Mouse (Mus musculus) liver, embryonic 15.5 days (tissue): ENCODE results near the gene Olfr1176. TPM values are rescaled to one million over a fixed set of nuclear protein-coding genes. Genes with fewer than 3 reads are reported as not detected.

Experiments used
- ATAC-seq: fragments of 200-750 bp; cut with Nextera tagmentation; 2 replicates; pipeline ENCODE4 v1.8.0; 2017; ENCODE audit warnings: moderate number of reproducible peaks, mild to moderate bottlenecking, moderate library complexity; ENCODE audit not compliant: insufficient read depth
- H3K27ac ChIP-seq: fragments of 300-500 bp; sonication (generic); replicated peaks from 2 replicates; pipeline ENCODE4 v1.5.1; 2015; ENCODE audit warnings: mild to moderate bottlenecking, inconsistent platforms
- H3K27me3 ChIP-seq: fragments of 300-500 bp; sonication (generic); 2 replicates; pipeline ENCODE4 v1.6.1; 2015; ENCODE audit warnings: mild to moderate bottlenecking, inconsistent platforms
- H3K36me3 ChIP-seq: fragments of 300-500 bp; sonication (generic); replicated peaks from 2 replicates; pipeline ENCODE4 v1.6.1; 2015; ENCODE audit warnings: moderate library complexity, mild to moderate bottlenecking, inconsistent platforms
- H3K4me1 ChIP-seq: fragments of 300-500 bp; sonication (generic); replicated peaks from 2 replicates; pipeline ENCODE4 v1.6.1; 2015; ENCODE audit warnings: inconsistent platforms
- H3K4me2 ChIP-seq: fragments of 300-500 bp; sonication (generic); 2 replicates; pipeline ENCODE4 v1.6.1; 2015; ENCODE audit warnings: moderate library complexity, mild to moderate bottlenecking, inconsistent platforms
- H3K4me3 ChIP-seq: fragments of 300-500 bp; sonication (generic); replicated peaks from 2 replicates; pipeline ENCODE4 v1.5.1; 2015; ENCODE audit warnings: mild to moderate bottlenecking, inconsistent platforms
- H3K9ac ChIP-seq: fragments of 300-500 bp; sonication (generic); 2 replicates; pipeline ENCODE4 v1.6.1; 2015; ENCODE audit warnings: moderate library complexity, mild to moderate bottlenecking, inconsistent platforms
- H3K9me3 ChIP-seq: fragments of 300-500 bp; sonication (generic); replicated peaks from 2 replicates; pipeline ENCODE4 v1.6.1; 2016; ENCODE audit warnings: inconsistent platforms
- WGBS: fragments of 180-500 bp; shearing (Covaris S2); methylation state at CpG from one replicate; pipeline ENCODE4 v1.1.7; 2015; ENCODE audit warnings: mixed read lengths; ENCODE audit not compliant: insufficient replicate concordance; 5-methylcytosine and 5-hydroxymethylcytosine counted together
- polyA plus RNA-seq: library from polyadenylated mRNA; unstranded; fragments of >200 nt; fragmentation: Nextera tagmentation; extraction: Ambion mirVana; gene quantifications from 2 replicates; pipeline ENCODE4 v1.2.1, GENCODE M21; 2015

Gene Olfr1176
- polyA plus RNA-seq: not detected in 2 replicates

- no peak within 1 kb of the TSS for H3K27ac ChIP-seq
- no peak within 1 kb of the TSS for H3K4me3 ChIP-seq
- no peaks in the 10 kb centered on the region for H3K27me3 ChIP-seq
- H3K36me3 ChIP-seq: no peaks in the 10 kb centered on the region
- no peak within 1 kb of the TSS for H3K9ac ChIP-seq
- no peak for ATAC-seq
- H3K9me3 ChIP-seq: no peaks in the 10 kb centered on the region
- H3K4me2 ChIP-seq: no peak within 1 kb of the TSS
- WGBS: 38% methylated on average over 1 of the region's 1 CpGs
- H3K4me1 ChIP-seq: no peaks in the 10 kb centered on the region
Observed at GRCm38 (mm10) chr2:88336421-88336820, at the start of gene Olfr1176. Olfr1176 (plus strand) TSS chr2:88336721.

DNA sequence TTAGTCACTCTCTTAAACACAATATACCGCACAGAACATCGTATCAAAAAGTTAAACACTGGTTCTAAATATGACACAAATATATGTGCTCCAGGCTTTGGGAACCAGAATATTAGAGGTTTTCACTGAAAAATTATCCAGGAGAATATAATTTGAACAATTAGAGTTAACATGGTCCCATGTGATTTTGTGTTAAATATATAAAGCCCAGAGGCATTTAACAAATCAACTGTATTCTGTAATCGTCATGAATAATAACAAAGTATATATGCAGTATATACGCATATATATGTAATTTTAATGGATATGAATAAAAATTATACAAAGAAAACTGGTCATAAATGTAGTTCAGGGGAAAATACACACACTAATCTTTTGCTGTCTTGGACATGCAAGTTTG lies 21.5 kb upstream of the Olfr1176 start, which contains the start of gene Olfr1174-ps:
TSS of gene Olfr1174-ps (minus strand) at position 101 of the 400 bp plus-strand sequence.
- Histone ChIP-seq H3K4me2 (no peak within 1 kb of the TSS), H3K4me1 (no peaks in the 10 kb centered on the region), H3K27ac (no peak within 1 kb of the TSS), H3K36me3 (no peaks in the 10 kb centered on the region), H3K4me3 (no peak within 1 kb of the TSS), H3K9ac (no peak within 1 kb of the TSS), H3K27me3 (no peaks in the 10 kb centered on the region), H3K9me3 (no peaks in the 10 kb centered on the region)
- 78% methylated on average over 4 of the region's 4 CpGs for WGBS
- no peak for ATAC-seq

- ATAC-seq: no peak
- H3K27me3 ChIP-seq: no peaks in the 10 kb centered on the region
- no peaks in the 10 kb centered on the region for H3K36me3 ChIP-seq
- no peak within 1 kb of the TSS for H3K9ac ChIP-seq
- no peak within 1 kb of the TSS for H3K4me3 ChIP-seq
- 68% methylated on average over 2 of the region's 2 CpGs for WGBS
- no peak within 1 kb of the TSS for H3K27ac ChIP-seq
- H3K4me2 ChIP-seq: no peak within 1 kb of the TSS
- no peaks in the 10 kb centered on the region for H3K9me3 ChIP-seq
- H3K4me1 ChIP-seq: no peaks in the 10 kb centered on the region
Observed at GRCm38 (mm10) chr2:88327115-88327514, 9.4 kb upstream of the Olfr1176 start, which contains the start of gene Olfr1175-ps. Olfr1175-ps (minus strand) TSS chr2:88327215.

GRCm38 (mm10) chr2:88346392-88346791 lies 9.9 kb downstream of the Olfr1176 start, which contains the start of gene Olfr1177-ps:
Olfr1177-ps (minus strand) TSS chr2:88346492.
- no peak within 1 kb of the TSS for H3K27ac ChIP-seq
- no peaks in the 10 kb centered on the region for H3K27me3 ChIP-seq
- no peak for ATAC-seq
- no peaks in the 10 kb centered on the region for H3K9me3 ChIP-seq
- WGBS: 55% methylated on average over 1 of the region's 1 CpGs
- no peak within 1 kb of the TSS for H3K9ac ChIP-seq
- no peaks in the 10 kb centered on the region for H3K4me1 ChIP-seq
- H3K4me3 ChIP-seq: no peak within 1 kb of the TSS
- H3K36me3 ChIP-seq: no peaks in the 10 kb centered on the region
- H3K4me2 ChIP-seq: no peak within 1 kb of the TSS

- WGBS: 1% methylated on average over 2 of the region's 2 CpGs
- ATAC-seq: no peak
Observed at GRCm38 (mm10) chr2:88356304-88356703, 19.8 kb downstream of the Olfr1176 start.

DNA sequence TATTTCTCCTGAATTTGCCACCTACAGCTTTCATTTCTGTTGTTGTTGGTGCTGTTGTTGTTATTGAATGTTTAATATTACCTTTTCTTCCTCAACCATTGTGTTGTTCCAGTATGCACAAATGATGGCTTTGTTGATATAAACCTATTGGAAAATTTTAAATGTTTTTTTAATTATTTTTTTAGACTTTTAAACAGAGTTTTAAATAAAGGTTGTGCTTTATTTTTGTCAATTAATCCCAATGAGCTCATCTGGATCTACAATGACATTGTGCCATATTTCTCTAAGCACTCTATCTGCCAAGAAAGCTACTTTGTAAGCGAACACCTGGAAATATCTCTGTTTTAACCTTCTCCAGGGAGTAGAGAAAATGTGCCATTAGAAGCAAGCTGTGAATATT lies 50.2 kb downstream of the Olfr1176 start, which contains the start of gene Olfr1178:
TSS of gene Olfr1178 (plus strand) at position 301 of the 400 bp plus-strand sequence.
- ATAC-seq: no peak
- H3K4me3 ChIP-seq: no peak within 1 kb of the TSS
- no peaks in the 10 kb centered on the region for H3K9me3 ChIP-seq
- no peak within 1 kb of the TSS for H3K27ac ChIP-seq
- no peak within 1 kb of the TSS for H3K9ac ChIP-seq
- no peaks in the 10 kb centered on the region for H3K4me1 ChIP-seq
- no peaks in the 10 kb centered on the region for H3K27me3 ChIP-seq
- WGBS: 47% methylated on average over 1 of the region's 1 CpGs
- H3K36me3 ChIP-seq: no peaks in the 10 kb centered on the region
- H3K4me2 ChIP-seq: no peak within 1 kb of the TSS

More at GRCm38 (mm10) chr2:88356304-88356703, 19.8 kb downstream of the Olfr1176 start:
- Histone ChIP-seq H3K9me3 (no peaks in the 10 kb centered on the region), H3K36me3 (no peaks in the 10 kb centered on the region), H3K9ac (no peak overlapping the region), H3K4me3 (no peak overlapping the region), H3K4me1 (no peaks in the 10 kb centered on the region), H3K4me2 (no peak overlapping the region), H3K27me3 (no peaks in the 10 kb centered on the region), H3K27ac (no peak overlapping the region)

Other genes starting within 250 kb of the Olfr1176 start
- gene Olfr1164, start 242.8 kb upstream of the Olfr1176 start, polyA plus RNA-seq: not detected in 2 replicates
- gene Olfr1166, start 208.4 kb upstream of the Olfr1176 start, polyA plus RNA-seq: not detected in 2 replicates
- gene Olfr1167, start 181.5 kb upstream of the Olfr1176 start, polyA plus RNA-seq: not detected in 2 replicates
- not detected in 2 replicates for gene Olfr1168, start 154.8 kb upstream of the Olfr1176 start, polyA plus RNA-seq
- not detected in 2 replicates for gene Olfr1170, start 108.4 kb upstream of the Olfr1176 start, polyA plus RNA-seq
- not detected in 2 replicates for gene Olfr1173, start 56.8 kb upstream of the Olfr1176 start, polyA plus RNA-seq
- not detected in 2 replicates for gene Olfr1174-ps, start 21.6 kb upstream of the Olfr1176 start, polyA plus RNA-seq
- not detected in 2 replicates for gene Olfr1175-ps, start 9.5 kb upstream of the Olfr1176 start, polyA plus RNA-seq
- gene Olfr1177-ps, start 9.8 kb downstream of the Olfr1176 start, polyA plus RNA-seq: not detected in 2 replicates
- not detected in 2 replicates for gene Olfr1178, start 50.3 kb downstream of the Olfr1176 start, polyA plus RNA-seq
- not detected in 2 replicates for gene Olfr1179, start 69.7 kb downstream of the Olfr1176 start, polyA plus RNA-seq
- gene Olfr1180, start 82.4 kb downstream of the Olfr1176 start, polyA plus RNA-seq: not detected in 2 replicates
- not detected in 2 replicates for gene Olfr1181, start 89.5 kb downstream of the Olfr1176 start, polyA plus RNA-seq
- gene Gm13757, start 112.4 kb downstream of the Olfr1176 start, polyA plus RNA-seq: not detected in 2 replicates
- not detected in 2 replicates for gene Olfr1183, start 118.1 kb downstream of the Olfr1176 start, polyA plus RNA-seq
- gene Olfr1184, start 146.9 kb downstream of the Olfr1176 start, polyA plus RNA-seq: not detected in 2 replicates
- gene Olfr1185-ps1, start 156.6 kb downstream of the Olfr1176 start, polyA plus RNA-seq: not detected in 2 replicates
- not detected in 2 replicates for gene Olfr1186, start 181.8 kb downstream of the Olfr1176 start, polyA plus RNA-seq
- gene Olfr1188, start 220.2 kb downstream of the Olfr1176 start, polyA plus RNA-seq: not detected in 2 replicates
- not detected in 2 replicates for gene Olfr1189, start 249.7 kb downstream of the Olfr1176 start, polyA plus RNA-seq